Comparison of ENCODE assay signal across 9 mouse cellular contexts in genomic region chr8:124368213-124368612, GRCm38 (mm10).
DNase-seq lines count a peak whose midpoint lies in the region; ATAC-seq and TF ChIP-seq lines count a peak whose summit lies in the region.
"Had no signal": no experiment of that assay in that cellular context is flagged by ENCODE, and none has a peak within 500 bp of the region (broad histone marks: within the 10 kb centered on the region; RNA-seq: fewer than 3 reads in every experiment).

No protein-coding gene starts in this region.

- H3K4me1 ChIP-seq in liver, embryonic 14.5 days (replicated peaks; ENCODE audit: control insufficient read depth in 2 of 2, insufficient read depth in 2 of 2, low read length in 1 of 2): no peaks in the 10 kb centered on the region
- H3K4me1 ChIP-seq: neural tube, embryonic 12.5 days had no signal

- no peak overlapping the region for H3K4me2 ChIP-seq in liver, embryonic 14.5 days (ENCODE audit: low read depth)
- H3K4me2 ChIP-seq: neural tube, embryonic 12.5 days had no signal

- no peak for TF ChIP-seq EP300 in liver, embryonic 14.5 days (IDR thresholded peaks at IDR 0.05; ENCODE audit: low read depth)

- 11% methylated on average over 8 of the region's 8 CpGs for WGBS in liver, embryonic 14.5 days (ENCODE audit: insufficient replicate concordance)

- H3K9ac ChIP-seq in liver, embryonic 14.5 days (replicated peaks): no peak overlapping the region
- H3K9ac ChIP-seq: neural tube, embryonic 12.5 days had no signal

- TF ChIP-seq CTCF in liver, embryonic 14.5 days (IDR thresholded peaks at IDR 0.05; ENCODE audit: low read depth): peak; percentile 92

- H3K36me3 ChIP-seq in liver, embryonic 14.5 days (replicated peaks; ENCODE audit: control insufficient read depth, insufficient read depth, low read depth): no peaks in the 10 kb centered on the region

- H3K27ac ChIP-seq in liver, embryonic 14.5 days: no peak overlapping the region
- H3K27ac ChIP-seq: neural tube, embryonic 12.5 days had no signal

- no peaks in the 10 kb centered on the region for H3K9me3 ChIP-seq in liver, embryonic 14.5 days (ENCODE audit: control insufficient read depth, low read length)
- H3K9me3 ChIP-seq: neural tube, embryonic 12.5 days had no signal

- H3K27me3 ChIP-seq in liver, embryonic 14.5 days (ENCODE audit: control insufficient read depth, insufficient read depth, low read length): no peaks in the 10 kb centered on the region
- H3K27me3 ChIP-seq: neural tube, embryonic 12.5 days had no signal

- ATAC-seq in liver, embryonic 14.5 days (ENCODE audit: insufficient read depth): no peak

- no peak overlapping the region for H3K4me3 ChIP-seq in liver, embryonic 14.5 days (ENCODE audit: insufficient read depth in 1 of 2, low read depth in 2 of 2, low read length in 2 of 2)
- H3K4me3 ChIP-seq: neural tube, embryonic 12.5 days had no signal

- DNase-seq in urinary bladder, postnatal 14 days (ENCODE audit: low spot score): peak; percentile 72
- DNase-seq in urinary bladder, postnatal 10 days (ENCODE audit: low spot score): no peak
- DNase-seq in adrenal gland, adult 18-20 months (ENCODE audit: low spot score in 2 of 2): peak; percentile 62 to 67
- peak; percentile 88 for DNase-seq in embryo, embryonic 10.5 days (ENCODE audit: low spot score)
- DNase-seq in heart, postnatal 4 days: peak; percentile 78
- peak; percentile 4 to 47 (median 29) for DNase-seq in liver, embryonic 14.5 days (ENCODE audit: low read depth in 3 of 3, low spot score in 3 of 3)
- peak; percentile 61 for DNase-seq in ovary, postnatal 36 days (ENCODE audit: low spot score)
- peak; percentile 70 to 74 for DNase-seq in thymus, postnatal 36 days
